Mouse (Mus musculus): Measurements from ENCODE around the gene Bicc1. TPM values are rescaled to one million over a fixed set of nuclear protein-coding genes. Genes with fewer than 3 reads are reported as not detected.

Bicc1 gene
- total and polyA plus RNA-seq, 2 experiments from 2014 or later, result 11.3 to 13.3 TPM

DNA sequence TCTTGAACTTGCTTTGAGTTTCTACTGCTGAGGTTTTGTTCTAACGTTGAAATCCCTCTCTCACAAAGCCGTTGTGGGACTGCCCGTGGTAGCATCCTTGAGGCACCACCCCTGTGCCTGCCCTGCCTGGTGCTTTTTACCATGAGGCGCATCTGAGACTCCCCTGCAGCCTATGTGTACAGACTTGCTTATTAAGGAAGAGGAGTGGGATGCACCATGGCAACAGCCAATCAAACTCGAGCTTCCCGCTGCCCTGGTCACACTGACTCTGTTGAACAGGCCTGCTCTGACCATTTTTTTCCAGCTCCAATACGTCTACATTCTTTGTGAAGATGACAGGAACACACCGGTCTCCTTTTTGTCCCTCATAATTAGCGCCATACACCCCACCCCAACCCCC lies 283.0 kb downstream of the Bicc1 start:
- 82% methylated on average over 9 of the region's 9 CpGs for WGBS
- Histone ChIP-seq H3K4me2 (ENCODE audit: low read depth, low read length) (no peak overlapping the region), H3K4me3 (ENCODE audit: low read depth, low read length) (no peak overlapping the region), H3K4me1 (ENCODE audit: control insufficient read depth, insufficient read depth) (no peaks in the 10 kb centered on the region), H3K27ac (ENCODE audit: low read depth) (no peak overlapping the region), H3K9me3 (replicated peaks; ENCODE audit: control insufficient read depth, low read length) (no peaks in the 10 kb centered on the region; the same call in 1 of the 2 replicates), H3K9ac (replicated peaks; ENCODE audit: low read depth, low read length) (no peak overlapping the region), H3K27me3 (ENCODE audit: control insufficient read depth, insufficient read depth, low read length) (no peaks in the 10 kb centered on the region), H3K36me3 (replicated peaks; ENCODE audit: control insufficient read depth, insufficient read depth, low read length) (no peaks in the 10 kb centered on the region)
- TF ChIP-seq EP300 (IDR thresholded peaks at IDR 0.05; ENCODE audit: low read depth) (no peak), CTCF (IDR thresholded peaks at IDR 0.05; ENCODE audit: low read depth) (no peak)
- no peak for DNase-seq (ENCODE audit: low spot score)
- no peak for ATAC-seq (ENCODE audit: insufficient read depth, low read depth)

DNA sequence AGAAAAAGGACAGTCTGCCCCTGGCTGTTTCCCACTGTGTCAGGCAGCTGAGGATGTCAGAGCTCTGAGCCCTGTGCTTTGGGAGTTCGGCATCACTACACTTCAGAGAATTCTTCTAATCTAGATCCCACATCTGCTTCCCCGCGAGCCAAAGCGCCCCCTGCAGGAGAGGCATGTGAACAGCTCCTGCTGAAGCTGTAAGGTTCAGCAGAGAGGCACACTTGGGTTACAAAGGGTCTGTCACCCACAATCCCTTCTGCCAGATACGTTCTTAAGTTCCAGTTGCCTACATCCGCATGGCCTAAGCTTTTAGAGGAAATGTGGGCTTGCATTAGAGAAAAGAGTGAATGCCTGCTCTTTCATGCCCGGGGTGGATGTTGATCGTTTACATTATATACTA lies 283.4 kb downstream of the Bicc1 start:
- TF ChIP-seq CTCF (IDR thresholded peaks at IDR 0.05; ENCODE audit: low read depth), result no peak
- no peak for TF ChIP-seq EP300 (IDR thresholded peaks at IDR 0.05; ENCODE audit: low read depth)
- no peak overlapping the region for H3K27ac ChIP-seq (ENCODE audit: low read depth)
- no peaks in the 10 kb centered on the region; the same call in 1 of the 2 replicates for H3K9me3 ChIP-seq (replicated peaks; ENCODE audit: control insufficient read depth, low read length)
- no peak overlapping the region for H3K4me2 ChIP-seq (ENCODE audit: low read depth, low read length)
- no peak for ATAC-seq (ENCODE audit: insufficient read depth, low read depth)
- H3K4me1 ChIP-seq (ENCODE audit: control insufficient read depth, insufficient read depth), result no peaks in the 10 kb centered on the region
- H3K36me3 ChIP-seq (replicated peaks; ENCODE audit: control insufficient read depth, insufficient read depth, low read length), result no peaks in the 10 kb centered on the region
- no peak overlapping the region for H3K4me3 ChIP-seq (ENCODE audit: low read depth, low read length)
- no peak for DNase-seq (ENCODE audit: low spot score)
- H3K27me3 ChIP-seq (ENCODE audit: control insufficient read depth, insufficient read depth, low read length), result no peaks in the 10 kb centered on the region
- 67% methylated on average over 8 of the region's 8 CpGs for whole genome bisulfite sequencing
- H3K9ac ChIP-seq (replicated peaks; ENCODE audit: low read depth, low read length), result no peak overlapping the region

DNA sequence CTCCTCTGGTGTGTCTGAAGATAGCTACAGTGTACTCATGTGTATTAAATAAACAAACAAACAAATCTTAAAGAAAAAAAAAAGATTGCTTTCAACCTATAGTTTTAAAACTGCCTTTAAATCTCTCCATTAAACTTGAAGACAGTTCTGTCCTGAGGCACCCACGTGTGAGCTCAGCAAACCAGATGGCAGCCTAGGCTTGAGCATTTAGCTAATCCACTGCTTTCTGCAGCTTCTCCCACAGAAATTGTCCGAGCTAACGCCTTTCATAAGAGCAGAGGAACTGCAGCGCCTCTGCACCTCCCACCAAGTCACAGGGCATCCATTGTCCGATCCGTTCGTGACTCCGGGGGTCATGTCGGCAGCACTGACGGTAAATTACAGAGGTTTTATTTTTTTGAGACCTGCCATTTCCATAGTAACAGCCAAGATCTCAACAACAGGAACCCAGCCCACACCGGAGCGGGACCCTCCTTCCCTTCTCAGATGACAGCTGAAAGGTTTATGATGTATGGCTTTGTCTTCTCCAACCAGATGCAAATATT lies 284.4 kb downstream of the Bicc1 start:
- TF ChIP-seq CTCF (IDR thresholded peaks at IDR 0.05; ENCODE audit: low read depth) (no peak), EP300 (IDR thresholded peaks at IDR 0.05; ENCODE audit: low read depth) (no peak)
- no peaks in the 10 kb centered on the region; the same call in 1 of the 2 replicates for H3K9me3 ChIP-seq (replicated peaks; ENCODE audit: control insufficient read depth, low read length)
- no peak overlapping the region for H3K4me2 ChIP-seq (ENCODE audit: low read depth, low read length)
- no peaks in the 10 kb centered on the region for H3K27me3 ChIP-seq (ENCODE audit: control insufficient read depth, insufficient read depth, low read length)
- no peaks in the 10 kb centered on the region for H3K4me1 ChIP-seq (ENCODE audit: control insufficient read depth, insufficient read depth)
- H3K4me3 ChIP-seq (ENCODE audit: low read depth, low read length), result no peak overlapping the region
- H3K27ac ChIP-seq (ENCODE audit: low read depth), result no peak overlapping the region
- ATAC-seq (ENCODE audit: insufficient read depth, low read depth), result no peak
- 62% methylated on average over 12 of the region's 12 CpGs for WGBS
- no peaks in the 10 kb centered on the region for H3K36me3 ChIP-seq (replicated peaks; ENCODE audit: control insufficient read depth, insufficient read depth, low read length)
- no peak overlapping the region for H3K9ac ChIP-seq (replicated peaks; ENCODE audit: low read depth, low read length)
- no peak for DNase-seq (ENCODE audit: low spot score)

Other genes with a start within 250 kb of the Bicc1 start
- 11.9 and 13.1 TPM in 2 replicates for gene Tfam, start 78.6 kb upstream of the Bicc1 start, total RNA-seq (2014; rRNA removed; ENCODE audit: low replicate concordance)
- gene Tfam, start 78.6 kb upstream of the Bicc1 start, polyA plus RNA-seq (2015; fragmentation: Nextera tagmentation; extraction: Ambion mirVana), result 41.9 and 49.7 TPM in 2 replicates
- gene Ube2d1, start 125.6 kb upstream of the Bicc1 start, total RNA-seq (2014; rRNA removed; ENCODE audit: low replicate concordance), result 19.6 and 46.8 TPM in 2 replicates
- gene Ube2d1, start 125.6 kb upstream of the Bicc1 start, polyA plus RNA-seq (2015; fragmentation: Nextera tagmentation; extraction: Ambion mirVana), result 45.3 and 48.5 TPM in 2 replicates
- gene Cisd1, start 185.3 kb upstream of the Bicc1 start, total RNA-seq (2014; rRNA removed; ENCODE audit: low replicate concordance), result 134 and 170 TPM in 2 replicates
- gene Cisd1, start 185.3 kb upstream of the Bicc1 start, polyA plus RNA-seq (2015; fragmentation: Nextera tagmentation; extraction: Ambion mirVana), result 403 and 429 TPM in 2 replicates
- gene Ipmk, start 188.1 kb upstream of the Bicc1 start, total RNA-seq (2014; rRNA removed; ENCODE audit: low replicate concordance), result 6.8 and 8.0 TPM in 2 replicates
- gene Ipmk, start 188.1 kb upstream of the Bicc1 start, polyA plus RNA-seq (2015; fragmentation: Nextera tagmentation; extraction: Ambion mirVana), result 4.9 TPM in 2 replicates